Mouse (Mus musculus): ENCODE measurements at regions not wholly inside any gene's neighbourhood (a gene's known extent, or its start where the extent isn't known, plus 50 kb on each side); places are given as distances from the start of the nearest gene placed in this dataset.
A peak's percentile ranks its signal among the peaks of the same experiment; 100 is the strongest.

DNA sequence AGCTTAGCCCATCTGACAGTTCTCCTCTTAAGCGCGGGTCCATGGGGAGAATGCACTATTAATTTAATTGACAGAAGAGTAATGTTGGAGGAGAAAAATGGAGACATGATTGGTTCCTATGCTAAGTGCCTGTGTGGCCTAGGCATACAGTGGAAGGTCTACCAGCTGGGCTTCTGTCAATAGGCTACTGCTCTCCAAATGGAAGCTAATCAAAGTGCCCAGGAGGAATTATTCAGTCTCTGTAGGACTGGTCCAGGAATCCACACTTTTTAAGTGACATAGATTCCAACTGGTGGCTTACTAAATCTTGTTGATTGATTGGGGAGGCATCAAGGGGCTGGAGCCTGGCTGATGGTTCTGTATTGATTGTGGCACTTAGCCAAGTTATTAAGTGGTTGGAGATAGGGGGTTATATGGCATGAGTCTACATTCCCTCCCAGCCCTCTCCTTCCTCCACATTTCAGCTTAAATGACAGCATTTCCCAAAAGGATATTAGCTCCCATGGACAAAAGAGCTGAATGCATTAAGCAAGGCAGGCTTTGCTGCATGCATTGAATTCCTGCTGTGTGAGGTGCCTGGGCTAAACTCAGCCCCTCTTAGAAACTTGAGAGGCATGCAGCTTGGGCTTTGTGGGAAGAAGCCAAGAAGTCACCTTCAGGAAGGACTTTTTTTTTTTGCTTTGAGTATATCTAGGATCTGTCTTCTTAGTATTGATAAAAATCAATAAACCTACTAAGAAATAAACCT is 75.0 kb upstream of the Pirt start:
- ATAC-seq (no peak), DNase-seq (ENCODE audit: low spot score) (peak; percentile 16)
- Histone ChIP-seq H3K4me3 (ENCODE audit: low read depth, low read length) (no peak overlapping the region), H3K4me2 (ENCODE audit: low read length) (no peak overlapping the region), H3K27ac (ENCODE audit: low read depth, low read length) (no peak overlapping the region), H3K9me3 (replicated peaks; ENCODE audit: control insufficient read depth, low read length) (no peaks in the 10 kb centered on the region), H3K9ac (ENCODE audit: low read length) (no peak overlapping the region), H3K27me3 (replicated peaks; ENCODE audit: control insufficient read depth, insufficient read depth, low read length) (no peaks in the 10 kb centered on the region), H3K4me1 (ENCODE audit: control insufficient read depth, insufficient read depth, low read length) (no peaks in the 10 kb centered on the region), H3K36me3 (ENCODE audit: control insufficient read depth, insufficient read depth, low read length) (no peaks in the 10 kb centered on the region)
- WGBS, result 72% methylated on average over 2 of the region's 2 CpGs

DNA sequence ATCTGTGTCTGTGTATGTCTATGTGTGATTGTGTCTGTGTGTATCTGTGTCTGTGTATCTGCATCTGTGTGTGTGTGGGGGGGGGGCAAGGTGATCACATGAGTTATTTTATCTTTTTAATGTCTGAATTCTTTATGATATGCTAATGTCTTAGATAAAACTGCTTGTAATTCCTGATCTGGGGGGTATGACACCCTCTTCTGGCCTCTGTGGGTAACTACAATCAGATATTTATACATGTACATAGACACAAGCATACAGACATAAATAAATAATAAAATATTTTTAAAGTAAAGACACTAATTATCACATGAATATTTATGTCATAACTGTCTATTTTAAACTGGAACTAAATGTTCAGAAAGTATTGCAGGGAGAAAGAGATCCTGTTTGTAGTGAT is 66.5 kb upstream of the Pirt start:
- no peak overlapping the region for H3K4me3 ChIP-seq (ENCODE audit: low read depth, low read length)
- DNase-seq (ENCODE audit: low spot score), result peak; percentile 19
- H3K27ac ChIP-seq (ENCODE audit: low read depth, low read length), result peak overlapping the region; percentile 81; the same call in 1 of the 2 replicates

GRCm38 (mm10) chr11:66846043-66846775 is 65.6 kb upstream of the Pirt start:
- Histone ChIP-seq H3K9me3 (replicated peaks; ENCODE audit: control insufficient read depth, low read length) (peaks cover 6% of the 10 kb centered on the region), H3K4me1 (ENCODE audit: control insufficient read depth, insufficient read depth, low read length) (peaks cover 9% of the 10 kb centered on the region; the same call in 1 of the 2 replicates), H3K9ac (ENCODE audit: low read length) (no peak overlapping the region), H3K4me2 (ENCODE audit: low read length) (0 out of 2 replicates have a peak overlapping the region, but pooled peaks have one; percentile 8), H3K27me3 (replicated peaks; ENCODE audit: control insufficient read depth, insufficient read depth, low read length) (no peaks in the 10 kb centered on the region), H3K4me3 (ENCODE audit: low read depth, low read length) (no peak overlapping the region), H3K27ac (ENCODE audit: low read depth, low read length) (peak overlapping the region; percentile 81), H3K36me3 (ENCODE audit: control insufficient read depth, insufficient read depth, low read length) (no peaks in the 10 kb centered on the region)
- 6% methylated on average over 9 of the region's 9 CpGs for WGBS
- DNase-seq (ENCODE audit: low spot score) (peak; percentile 83), ATAC-seq (peak; percentile 97)

More for the DNA sequence above, 66.5 kb upstream of the Pirt start:
- peaks cover 6% of the 10 kb centered on the region for H3K9me3 ChIP-seq (replicated peaks; ENCODE audit: control insufficient read depth, low read length)
- H3K4me1 ChIP-seq (ENCODE audit: control insufficient read depth, insufficient read depth, low read length), result peaks cover 9% of the 10 kb centered on the region; the same call in 1 of the 2 replicates
- H3K4me2 ChIP-seq (ENCODE audit: low read length), result no peak overlapping the region
- no peak overlapping the region for H3K9ac ChIP-seq (ENCODE audit: low read length)
- ATAC-seq, result no peak
- no peaks in the 10 kb centered on the region for H3K27me3 ChIP-seq (replicated peaks; ENCODE audit: control insufficient read depth, insufficient read depth, low read length)
- H3K36me3 ChIP-seq (ENCODE audit: control insufficient read depth, insufficient read depth, low read length), result no peaks in the 10 kb centered on the region

All from forebrain, embryonic 14.5 days (tissue).